Mouse (Mus musculus) olfactory bulb, adult 2 months (tissue): ENCODE measurements at regions not wholly inside any gene's neighbourhood (a gene's known extent, or its start where the extent isn't known, plus 50 kb on each side); places are given as distances from the start of the nearest gene placed in this dataset.

ENCODE experiments used
- CTCF ChIP-seq: fragments of 200-500 bp; IDR thresholded peaks from 2 replicates; pipeline ENCODE4 v1.5.1; 2012; ENCODE audit warnings: low read depth, mild to moderate bottlenecking, low read length, moderate library complexity; ENCODE audit not compliant: insufficient read depth
- POLR2A ChIP-seq: fragments of 200-500 bp; IDR thresholded peaks from 2 replicates; pipeline ENCODE4 v1.6.1; 2012; ENCODE audit warnings: mild to moderate bottlenecking, low read depth, low read length, moderate library complexity; ENCODE audit not compliant: insufficient read depth

GRCm38 (mm10) chr3:149488147-149488546, 497.8 kb upstream of the Adgrl2 start:
- TF ChIP-seq CTCF = no peak
- TF ChIP-seq POLR2A = no peak
